Mouse (Mus musculus) limb, embryonic 13.5 days (tissue): ENCODE measurements around the gene Edn2. TPM values are rescaled to one million over a fixed set of nuclear protein-coding genes. Genes with fewer than 3 reads are reported as not detected.

Source experiments
- ATAC-seq: fragments of 200-750 bp; cut with Nextera tagmentation; 2 replicates; pipeline ENCODE4 v1.8.0; 2017; ENCODE audit warnings: low read depth, moderate number of reproducible peaks, moderate TSS enrichment; ENCODE audit not compliant: low FRiP score
- H3K27ac ChIP-seq: fragments of 300-500 bp; sonication (generic); 2 replicates; pipeline ENCODE4 v1.5.1; 2015; ENCODE audit warnings: inconsistent platforms, mild to moderate bottlenecking, moderate library complexity
- H3K27me3 ChIP-seq: fragments of 300-500 bp; sonication (generic); 2 replicates; pipeline ENCODE4 v1.6.1; 2015; ENCODE audit warnings: mild to moderate bottlenecking, inconsistent platforms
- H3K36me3 ChIP-seq: fragments of 300-500 bp; sonication (generic); 2 replicates; pipeline ENCODE4 v1.6.1; 2015; ENCODE audit warnings: inconsistent platforms, mild to moderate bottlenecking, moderate library complexity
- H3K4me1 ChIP-seq: fragments of 300-500 bp; sonication (generic); 2 replicates; pipeline ENCODE4 v1.6.1; 2015; ENCODE audit warnings: inconsistent platforms
- H3K4me2 ChIP-seq: fragments of 300-500 bp; sonication (generic); replicated peaks from 2 replicates; pipeline ENCODE4 v1.6.1; 2015; ENCODE audit warnings: inconsistent platforms, mild to moderate bottlenecking, moderate library complexity
- H3K4me3 ChIP-seq: fragments of 300-500 bp; sonication (generic); 2 replicates; pipeline ENCODE4 v1.5.1; 2015; ENCODE audit warnings: moderate library complexity, mild to moderate bottlenecking, inconsistent platforms
- H3K9ac ChIP-seq: fragments of 300-500 bp; sonication (generic); 2 replicates; pipeline ENCODE4 v1.6.1; 2015; ENCODE audit warnings: mild to moderate bottlenecking, inconsistent platforms
- H3K9me3 ChIP-seq: fragments of 300-500 bp; sonication (generic); 2 replicates; pipeline ENCODE4 v1.6.1; 2016; ENCODE audit warnings: inconsistent platforms
- WGBS: fragments of 180-500 bp; shearing (Covaris S2); methylation state at CpG from one replicate; pipeline ENCODE4 v1.1.7; 2015; 5-methylcytosine and 5-hydroxymethylcytosine counted together
- polyA plus RNA-seq: library from polyadenylated mRNA; unstranded; fragments of >200 nt; fragmentation: Nextera tagmentation; extraction: Ambion mirVana; gene quantifications from 2 replicates; pipeline ENCODE4 v1.2.1, GENCODE M21; 2015

Gene Edn2
- polyA plus RNA-seq, 1 experiment from 2014 or later: 1.1 TPM

DNA sequence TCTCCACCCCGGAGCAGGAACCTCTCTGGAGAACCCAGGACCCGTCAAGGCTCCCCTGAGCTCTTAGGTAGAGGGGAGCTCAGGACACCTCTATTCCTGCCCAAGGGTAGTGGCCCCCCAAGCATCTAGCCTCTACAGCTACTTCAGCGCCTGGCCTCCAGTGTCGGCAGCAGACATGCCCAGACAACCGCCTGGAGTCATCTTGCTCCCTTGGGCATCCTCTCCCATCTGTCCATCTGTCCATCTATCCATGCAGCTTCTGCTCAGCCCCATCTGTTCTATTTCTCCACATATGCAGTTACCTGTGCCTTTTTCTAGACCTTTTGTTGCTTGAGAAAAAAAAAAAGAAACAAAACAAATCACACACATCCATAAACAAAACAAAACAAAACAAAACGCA lies 26.8 kb upstream of the Edn2 start:
- Histone ChIP-seq H3K27me3 (no peaks in the 10 kb centered on the region), H3K4me2 (no peak overlapping the region), H3K9me3 (no peaks in the 10 kb centered on the region), H3K27ac (no peak overlapping the region), H3K4me3 (no peak overlapping the region), H3K36me3 (no peaks in the 10 kb centered on the region), H3K9ac (no peak overlapping the region), H3K4me1 (no peaks in the 10 kb centered on the region)
- 89% methylated on average over 6 of the region's 6 CpGs for WGBS
- no peak for ATAC-seq

DNA sequence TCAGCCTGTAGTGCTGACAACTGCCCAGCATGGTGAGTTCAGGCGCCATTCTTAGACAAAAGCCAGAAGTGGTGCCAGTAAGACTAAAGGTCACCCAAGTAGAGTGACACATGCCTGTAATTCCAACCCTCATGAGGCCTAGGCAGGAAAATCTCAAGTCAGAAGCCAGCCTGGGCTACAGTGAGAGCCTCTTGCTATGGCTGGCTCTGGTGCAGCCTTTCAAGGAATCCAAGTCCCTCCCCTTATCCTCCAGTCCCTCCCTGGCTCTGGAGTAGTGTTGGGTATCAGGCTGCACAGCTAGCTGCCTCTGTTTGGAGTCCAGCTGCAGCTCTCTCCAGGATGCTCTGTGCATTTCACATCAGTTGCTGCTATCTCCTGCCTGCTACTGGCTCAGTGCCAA lies 19.2 kb upstream of the Edn2 start:
- 71% methylated on average over 1 of the region's 1 CpGs for WGBS

DNA sequence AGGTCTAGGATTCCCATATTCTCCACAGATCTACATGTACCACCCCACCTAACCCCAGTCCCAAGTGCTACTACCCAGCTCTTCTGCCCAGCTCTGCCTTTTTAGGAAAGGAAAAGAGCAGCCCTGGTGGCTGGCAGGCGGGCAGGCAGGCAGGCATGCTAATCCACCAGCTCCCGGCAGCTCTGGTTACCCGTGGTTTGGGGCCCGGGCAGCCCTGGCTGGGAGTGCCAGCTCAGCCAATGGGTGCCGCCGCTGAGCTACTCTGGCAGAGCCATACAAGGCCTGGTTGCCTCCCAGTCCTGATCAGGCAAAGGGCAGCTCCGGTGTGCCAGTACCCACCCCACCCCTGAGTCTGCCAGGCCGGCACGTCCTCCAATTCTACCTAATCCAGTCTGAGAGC lies 18.1 kb upstream of the Edn2 start:
- Histone ChIP-seq H3K27ac (no peak overlapping the region), H3K4me3 (no peak overlapping the region), H3K4me1 (no peaks in the 10 kb centered on the region), H3K9ac (no peak overlapping the region), H3K4me2 (no peak overlapping the region), H3K9me3 (no peaks in the 10 kb centered on the region), H3K27me3 (no peaks in the 10 kb centered on the region; the same call in 1 of the 2 replicates), H3K36me3 (no peaks in the 10 kb centered on the region)
- 80% methylated on average over 9 of the region's 9 CpGs for WGBS
- no peak for ATAC-seq

More for the DNA sequence above, 19.2 kb upstream of the Edn2 start:
- Histone ChIP-seq H3K36me3 (no peaks in the 10 kb centered on the region), H3K9ac (no peak overlapping the region), H3K4me1 (no peaks in the 10 kb centered on the region), H3K4me2 (no peak overlapping the region), H3K27ac (no peak overlapping the region), H3K27me3 (no peaks in the 10 kb centered on the region), H3K9me3 (no peaks in the 10 kb centered on the region), H3K4me3 (no peak overlapping the region)
- no peak for ATAC-seq

DNA sequence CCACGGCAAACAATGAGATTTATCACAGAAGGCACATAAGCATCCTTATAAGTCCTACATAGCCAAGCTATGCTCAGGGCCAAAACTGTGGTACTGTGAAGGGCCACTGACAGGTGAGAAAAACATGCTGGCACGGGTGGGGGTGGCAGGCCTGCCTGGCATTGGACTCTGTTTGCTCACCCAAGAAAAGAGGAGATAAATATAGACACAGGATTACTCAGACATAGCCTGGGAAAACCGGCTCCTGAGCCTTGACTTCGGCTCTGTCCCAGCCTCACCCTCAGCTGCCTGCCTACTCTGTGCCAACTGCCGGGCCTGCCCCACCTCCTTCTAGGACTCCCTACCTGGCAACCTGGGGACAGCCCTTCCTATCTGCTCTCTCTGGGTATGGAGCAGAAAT lies 16.7 kb upstream of the Edn2 start:
- Histone ChIP-seq H3K4me3 (no peak overlapping the region), H3K9ac (no peak overlapping the region), H3K36me3 (no peaks in the 10 kb centered on the region), H3K4me1 (peaks cover 14% of the 10 kb centered on the region), H3K4me2 (no peak overlapping the region), H3K27ac (no peak overlapping the region), H3K9me3 (no peaks in the 10 kb centered on the region), H3K27me3 (peaks cover 3% of the 10 kb centered on the region)
- no peak for ATAC-seq
- 80% methylated on average over 5 of the region's 5 CpGs for WGBS

DNA sequence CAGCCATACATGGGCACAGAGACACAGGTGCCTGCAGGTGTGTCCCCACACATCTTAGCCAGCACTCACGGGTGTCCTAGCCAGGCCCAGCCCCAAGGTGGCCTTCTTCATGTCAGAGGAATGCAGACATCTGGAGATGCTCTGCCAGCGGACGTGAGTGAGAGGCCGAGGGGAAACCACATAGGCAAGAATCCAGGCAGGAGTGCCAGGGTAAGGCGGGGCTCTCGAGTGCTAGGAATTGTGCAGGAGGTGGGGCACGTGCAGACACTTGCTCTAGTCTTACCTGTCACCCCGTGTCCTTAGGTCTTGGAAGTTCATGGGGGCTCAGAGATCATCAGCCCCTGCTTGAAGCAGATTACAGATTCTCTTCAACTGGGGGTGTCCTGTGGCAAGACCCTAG lies 15.1 kb upstream of the Edn2 start:
- 66% methylated on average over 8 of the region's 8 CpGs for WGBS
- Histone ChIP-seq H3K4me2 (no peak overlapping the region), H3K4me1 (peaks cover 14% of the 10 kb centered on the region), H3K9ac (no peak overlapping the region), H3K4me3 (no peak overlapping the region), H3K27me3 (peaks cover 16% of the 10 kb centered on the region), H3K36me3 (no peaks in the 10 kb centered on the region), H3K27ac (no peak overlapping the region), H3K9me3 (no peaks in the 10 kb centered on the region)
- ATAC-seq: no peak

DNA sequence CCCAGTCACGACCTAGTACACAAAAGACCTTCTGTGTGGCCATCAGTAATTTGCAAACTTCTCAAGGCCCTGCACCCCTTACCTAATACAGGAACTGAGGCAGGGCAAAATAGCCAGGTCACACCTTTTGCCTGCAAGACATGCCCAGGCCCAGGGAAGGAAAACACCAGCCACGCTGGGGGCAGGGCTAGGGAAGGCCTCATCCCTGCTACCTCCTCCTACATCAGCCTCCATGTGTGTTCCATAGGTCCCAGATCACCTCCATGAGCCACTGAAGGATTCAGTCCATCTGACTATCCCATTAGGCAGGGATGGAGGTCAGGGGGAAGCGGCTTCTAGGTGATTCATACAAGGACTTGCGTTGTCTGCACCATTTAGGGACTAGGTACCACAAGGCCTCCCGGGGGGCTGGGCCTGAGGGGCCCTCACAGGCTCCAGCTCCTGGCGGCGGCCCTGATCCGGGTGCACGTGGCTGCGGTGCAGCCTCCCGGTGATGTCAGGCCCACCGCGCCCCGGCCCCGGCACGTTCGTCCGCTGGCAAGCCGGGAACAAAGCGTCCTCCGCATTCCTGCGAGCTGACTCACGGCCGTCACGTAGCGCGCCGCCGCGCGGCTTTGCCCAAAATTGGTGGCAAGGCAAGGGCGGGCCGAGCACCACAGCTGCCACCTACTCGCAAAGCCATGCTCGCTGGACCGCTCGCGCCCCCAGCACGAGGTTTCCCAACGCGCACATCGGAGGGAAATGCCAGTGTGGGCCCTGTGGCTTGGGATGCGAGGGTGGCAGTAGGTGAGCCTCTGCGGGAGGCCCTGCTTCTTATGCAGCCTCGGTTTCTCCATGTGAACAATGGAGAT lies 12.5 kb upstream of the Edn2 start:
- H3K4me3 ChIP-seq: peak overlapping the region; percentile 32
- peak overlapping the region; percentile 10; the same call in 1 of the 2 replicates for H3K27ac ChIP-seq
- peak overlapping the region; percentile 50 for H3K9ac ChIP-seq
- peak overlapping the region; percentile 65 for H3K4me2 ChIP-seq
- no peaks in the 10 kb centered on the region for H3K36me3 ChIP-seq
- H3K4me1 ChIP-seq: peaks cover 14% of the 10 kb centered on the region
- WGBS: 5% methylated on average over 45 of the region's 45 CpGs
- H3K9me3 ChIP-seq: no peaks in the 10 kb centered on the region
- H3K27me3 ChIP-seq: peaks cover 16% of the 10 kb centered on the region
- ATAC-seq: peak; percentile 80

DNA sequence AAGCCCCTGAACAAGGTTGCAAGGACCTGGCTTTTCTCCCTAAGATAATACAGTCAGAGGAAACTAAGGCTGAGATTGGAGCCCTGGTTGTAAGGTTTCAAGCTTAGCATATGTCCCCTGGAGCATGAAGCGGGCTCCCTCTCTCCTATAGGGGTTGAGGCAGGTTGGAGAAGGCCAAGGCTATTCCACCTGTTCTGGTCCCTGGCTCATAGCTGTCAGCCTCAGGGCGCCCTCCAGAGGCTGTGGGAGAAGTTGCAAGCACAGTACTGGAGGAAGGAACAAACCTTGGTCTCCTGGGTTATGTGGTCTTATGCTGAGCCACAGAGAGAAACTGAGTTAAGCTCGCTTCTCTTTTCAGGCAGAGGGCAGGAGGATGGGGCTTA lies 11.9 kb upstream of the Edn2 start:
- Histone ChIP-seq H3K4me2 (peak overlapping the region; percentile 65), H3K27me3 (peaks cover 16% of the 10 kb centered on the region), H3K4me3 (peak overlapping the region; percentile 32), H3K9ac (peak overlapping the region; percentile 50; the same call in 1 of the 2 replicates), H3K36me3 (no peaks in the 10 kb centered on the region), H3K9me3 (no peaks in the 10 kb centered on the region), H3K4me1 (peaks cover 14% of the 10 kb centered on the region), H3K27ac (peak overlapping the region; percentile 10; the same call in 1 of the 2 replicates)
- 47% methylated on average over 3 of the region's 3 CpGs for WGBS
- no peak for ATAC-seq

DNA sequence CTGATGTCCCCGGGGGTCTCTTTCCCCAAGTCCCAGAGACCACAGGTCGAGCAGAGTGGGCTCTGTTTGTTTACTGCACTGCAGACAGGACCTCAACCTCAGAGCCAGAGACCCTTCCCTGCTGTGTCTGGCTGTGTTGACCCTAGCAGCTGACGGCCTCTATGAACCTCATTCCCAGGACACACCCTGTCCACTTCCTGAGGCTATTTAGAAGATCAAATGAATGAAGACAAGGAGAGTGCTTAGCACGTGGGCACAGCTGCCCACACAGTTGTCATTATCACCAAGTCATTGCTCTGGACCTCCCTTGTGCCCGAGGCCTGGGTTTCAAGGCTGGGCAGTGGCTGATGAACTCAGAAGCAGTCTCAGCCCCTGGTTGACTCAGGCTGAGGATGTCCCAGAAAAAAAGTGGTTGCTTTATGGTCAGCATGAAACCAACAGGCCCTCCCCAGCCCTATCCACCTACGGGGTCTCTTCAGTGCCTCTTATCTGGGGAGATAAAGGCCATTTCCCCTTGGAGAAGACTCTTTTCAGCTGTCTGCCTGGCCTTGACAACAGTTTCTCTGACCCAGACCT lies 10.6 kb upstream of the Edn2 start:
- Histone ChIP-seq H3K4me2 (no peak overlapping the region), H3K9ac (no peak overlapping the region), H3K4me1 (peaks cover 14% of the 10 kb centered on the region), H3K36me3 (no peaks in the 10 kb centered on the region), H3K27ac (no peak overlapping the region), H3K9me3 (no peaks in the 10 kb centered on the region), H3K27me3 (peaks cover 16% of the 10 kb centered on the region), H3K4me3 (no peak overlapping the region)
- WGBS: 47% methylated on average over 6 of the region's 6 CpGs
- no peak for ATAC-seq

DNA sequence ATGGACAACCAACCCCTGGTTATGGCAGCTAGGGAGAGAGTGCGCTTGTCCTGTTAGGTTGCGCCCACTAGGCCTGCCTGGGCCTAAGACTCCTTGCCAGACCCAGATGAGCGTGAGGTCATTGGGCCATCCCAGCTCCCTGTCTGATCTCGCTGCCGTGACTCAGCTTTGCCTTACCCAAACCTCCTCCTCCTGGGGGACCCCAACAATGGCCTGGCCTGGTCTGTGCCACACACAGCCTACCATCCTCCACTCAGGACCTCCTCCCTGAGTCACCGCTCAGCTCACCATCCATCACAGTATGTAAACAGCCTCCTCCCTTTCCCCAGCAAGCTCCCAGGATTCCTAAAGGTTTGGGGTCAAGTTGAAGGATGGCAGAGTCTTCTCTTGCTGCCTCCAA lies 9.1 kb upstream of the Edn2 start:
- Histone ChIP-seq H3K36me3 (no peaks in the 10 kb centered on the region), H3K27me3 (peaks cover 16% of the 10 kb centered on the region), H3K9ac (no peak overlapping the region), H3K9me3 (no peaks in the 10 kb centered on the region), H3K4me1 (peaks cover 14% of the 10 kb centered on the region), H3K4me2 (no peak overlapping the region), H3K27ac (no peak overlapping the region), H3K4me3 (no peak overlapping the region)
- WGBS: 85% methylated on average over 6 of the region's 6 CpGs
- no peak for ATAC-seq

DNA sequence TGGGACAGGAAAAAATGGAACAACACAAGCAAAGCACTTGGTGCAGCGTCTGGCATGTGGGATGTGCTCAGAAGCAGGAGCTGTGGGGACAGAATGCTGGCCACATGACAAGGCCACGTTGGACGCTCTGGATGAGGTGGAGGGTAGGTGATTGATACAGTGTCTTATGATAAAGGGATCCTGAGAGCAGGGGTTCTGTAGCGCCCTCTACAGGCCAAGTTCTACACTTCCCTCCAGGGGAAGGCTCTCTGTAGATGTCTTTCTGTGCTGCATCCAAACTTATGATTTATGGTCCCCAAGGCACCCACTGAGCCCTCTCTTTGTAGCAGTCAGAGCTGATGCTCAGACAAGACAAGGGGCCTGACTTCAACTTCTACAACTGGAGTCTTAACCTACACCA lies 8.4 kb upstream of the Edn2 start:
- Histone ChIP-seq H3K4me2 (no peak overlapping the region), H3K4me1 (peaks cover 14% of the 10 kb centered on the region), H3K36me3 (no peaks in the 10 kb centered on the region), H3K9ac (no peak overlapping the region), H3K27ac (no peak overlapping the region), H3K27me3 (peaks cover 16% of the 10 kb centered on the region), H3K4me3 (no peak overlapping the region), H3K9me3 (no peaks in the 10 kb centered on the region)
- WGBS: 68% methylated on average over 4 of the region's 4 CpGs
- ATAC-seq: no peak

DNA sequence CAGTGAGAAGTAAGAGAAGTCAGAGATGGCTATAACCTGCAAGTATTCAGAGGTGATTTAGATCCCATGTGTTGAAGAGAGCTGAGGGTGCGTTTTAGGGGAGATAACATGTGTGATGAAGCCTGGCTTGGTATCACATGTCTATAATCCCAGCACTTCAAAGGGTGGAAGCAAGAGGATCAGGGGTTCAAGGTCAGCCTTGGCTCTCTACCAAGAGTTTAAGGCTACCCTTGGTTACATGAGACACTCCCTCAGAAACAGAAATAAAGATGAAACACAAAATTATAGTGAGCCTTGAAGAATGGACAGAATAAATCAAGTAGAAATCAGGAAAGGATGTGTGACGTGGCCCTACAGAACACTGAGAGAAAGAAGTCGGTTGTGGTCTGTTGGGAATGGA lies 7.3 kb upstream of the Edn2 start:
- 83% methylated on average over 3 of the region's 3 CpGs for WGBS
- no peaks in the 10 kb centered on the region for H3K36me3 ChIP-seq
- H3K27me3 ChIP-seq: peaks cover 16% of the 10 kb centered on the region; the same call in 1 of the 2 replicates
- H3K27ac ChIP-seq: no peak overlapping the region
- H3K4me1 ChIP-seq: peaks cover 6% of the 10 kb centered on the region
- no peaks in the 10 kb centered on the region for H3K9me3 ChIP-seq
- no peak overlapping the region for H3K4me3 ChIP-seq
- no peak for ATAC-seq
- H3K9ac ChIP-seq: no peak overlapping the region
- H3K4me2 ChIP-seq: no peak overlapping the region

DNA sequence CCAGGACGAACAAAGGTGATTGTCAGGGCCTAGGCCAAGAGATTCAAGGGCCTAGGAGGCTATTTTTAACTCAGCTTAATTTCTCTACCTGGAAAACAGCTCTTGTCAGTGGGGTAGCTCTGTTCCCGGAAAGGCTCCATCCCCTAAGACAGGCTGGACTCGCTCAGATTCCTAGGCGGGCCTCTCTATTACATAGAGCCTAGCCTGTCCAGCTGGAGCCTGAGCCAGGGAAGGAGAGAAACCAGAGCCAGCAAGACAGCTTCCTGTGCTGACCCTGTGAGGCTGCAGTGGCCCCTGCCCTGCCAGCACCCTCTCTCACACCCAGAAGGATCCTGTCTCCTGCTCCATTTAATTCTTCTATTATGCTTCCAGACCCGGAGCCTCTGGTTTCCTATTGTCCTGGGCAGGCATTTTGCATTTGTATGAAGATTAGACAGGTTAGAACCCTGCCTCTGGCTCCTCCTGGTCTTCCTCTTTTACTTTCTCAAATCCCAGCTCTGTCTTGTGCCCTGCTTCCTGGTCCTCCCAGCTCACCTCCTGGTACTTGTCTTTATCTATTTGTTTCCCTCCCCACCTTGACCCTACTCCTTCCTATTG lies 2.2 kb upstream of the Edn2 start:
- Histone ChIP-seq H3K4me2 (no peak overlapping the region), H3K27ac (no peak overlapping the region), H3K27me3 (peaks cover 10% of the 10 kb centered on the region), H3K9ac (no peak overlapping the region), H3K4me3 (no peak overlapping the region), H3K4me1 (peaks cover 32% of the 10 kb centered on the region), H3K9me3 (no peaks in the 10 kb centered on the region), H3K36me3 (no peaks in the 10 kb centered on the region)
- no peak for ATAC-seq
- 55% methylated on average over 5 of the region's 5 CpGs for whole genome bisulfite sequencing
